Mouse (Mus musculus): ENCODE results near the gene Rrp1b.

DNA sequence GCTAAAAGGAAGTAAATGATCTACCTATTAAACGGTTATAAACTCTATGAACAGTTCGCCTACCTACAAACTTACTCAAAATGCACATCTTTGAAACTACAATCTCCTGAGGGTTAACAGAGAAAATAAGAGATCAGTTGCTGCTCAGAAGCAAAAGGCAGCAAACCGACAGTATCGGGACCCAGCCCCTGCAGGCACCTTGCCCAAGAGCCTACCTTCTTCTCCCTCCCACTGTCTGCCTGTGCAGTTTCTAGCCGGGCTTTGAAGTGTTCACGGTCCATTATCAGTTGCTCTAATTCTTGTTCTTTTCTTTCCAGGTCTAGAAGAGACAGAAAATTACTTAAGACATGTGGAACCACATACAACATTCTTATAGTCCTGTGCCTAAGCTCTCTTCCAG, 13.3 kb upstream of the Rrp1b start:
- no peak for TF ChIP-seq EP300 (IDR thresholded peaks at IDR 0.05; ENCODE audit: insufficient read depth, low read depth, low read length)
- TF ChIP-seq CTCF (IDR thresholded peaks at IDR 0.05) = no peak
- no peak for TF ChIP-seq POLR2A (IDR thresholded peaks at IDR 0.05; ENCODE audit: insufficient read depth, low read depth, low read length)
